Mouse (Mus musculus): ENCODE results near the gene Fgd2. TPM values are rescaled to one million over a fixed set of nuclear protein-coding genes. Genes with fewer than 3 reads are reported as not detected.
A peak's percentile ranks its signal among the peaks of the same experiment; 100 is the strongest.

Gene Fgd2
- polyA plus RNA-seq, 1 experiment from 2014 or later, result 12.3 TPM

GRCm38 (mm10) chr17:29361982-29362691, 1.4 kb downstream of the Fgd2 start:
- Histone ChIP-seq H3K36me3 (ENCODE audit: insufficient read depth, low read length) (no peaks in the 10 kb centered on the region), H3K27ac (no peak overlapping the region), H3K4me3 (replicated peaks; ENCODE audit: low read depth, low read length) (no peak overlapping the region), H3K27me3 (ENCODE audit: insufficient read depth, low read length) (no peaks in the 10 kb centered on the region), H3K9me3 (replicated peaks; ENCODE audit: low read length) (no peaks in the 10 kb centered on the region), H3K9ac (ENCODE audit: low read depth, low read length) (no peak overlapping the region), H3K4me1 (replicated peaks; ENCODE audit: insufficient read depth, low read length) (peaks cover under 1% of the 10 kb centered on the region; the same call in 1 of the 2 replicates), H3K4me2 (ENCODE audit: low read length) (no peak overlapping the region; the same call in 1 of the 2 replicates)
- no peak for TF ChIP-seq CTCF (IDR thresholded peaks at IDR 0.05; ENCODE audit: low read depth)
- ATAC-seq (replicated peaks; ENCODE audit: low FRiP score, low read depth), result no peak
- DNase-seq (ENCODE audit: low spot score), result no peak
- WGBS, result 57% methylated on average over 8 of the region's 8 CpGs

- no peak overlapping the region for H3K27ac ChIP-seq
- DNase-seq (ENCODE audit: low spot score) (no peak), ATAC-seq (replicated peaks; ENCODE audit: low FRiP score, low read depth) (no peak)
Observed at GRCm38 (mm10) chr17:29363109-29363508, 2.4 kb downstream of the Fgd2 start.

GRCm38 (mm10) chr17:29365105-29365621, 4.4 kb downstream of the Fgd2 start:
- Histone ChIP-seq H3K9ac (ENCODE audit: low read depth, low read length) (no peak overlapping the region), H3K4me3 (replicated peaks; ENCODE audit: low read depth, low read length) (no peak overlapping the region), H3K4me1 (replicated peaks; ENCODE audit: insufficient read depth, low read length) (no peaks in the 10 kb centered on the region), H3K27me3 (ENCODE audit: insufficient read depth, low read length) (no peaks in the 10 kb centered on the region), H3K36me3 (ENCODE audit: insufficient read depth, low read length) (no peaks in the 10 kb centered on the region), H3K9me3 (replicated peaks; ENCODE audit: low read length) (no peaks in the 10 kb centered on the region), H3K27ac (no peak overlapping the region), H3K4me2 (ENCODE audit: low read length) (no peak overlapping the region)
- TF ChIP-seq CTCF (IDR thresholded peaks at IDR 0.05; ENCODE audit: low read depth), result no peak
- no peak for ATAC-seq (replicated peaks; ENCODE audit: low FRiP score, low read depth)
- 84% methylated on average over 13 of the region's 13 CpGs for WGBS
- DNase-seq (ENCODE audit: low spot score), result no peak

More at GRCm38 (mm10) chr17:29363109-29363508, 2.4 kb downstream of the Fgd2 start:
- Histone ChIP-seq H3K36me3 (ENCODE audit: insufficient read depth, low read length) (no peaks in the 10 kb centered on the region), H3K27me3 (ENCODE audit: insufficient read depth, low read length) (no peaks in the 10 kb centered on the region), H3K4me3 (replicated peaks; ENCODE audit: low read depth, low read length) (no peak overlapping the region), H3K9me3 (replicated peaks; ENCODE audit: low read length) (no peaks in the 10 kb centered on the region), H3K4me2 (ENCODE audit: low read length) (no peak overlapping the region), H3K4me1 (replicated peaks; ENCODE audit: insufficient read depth, low read length) (no peaks in the 10 kb centered on the region), H3K9ac (ENCODE audit: low read depth, low read length) (no peak overlapping the region)
- TF ChIP-seq CTCF (IDR thresholded peaks at IDR 0.05; ENCODE audit: low read depth), result no peak
- 79% methylated on average over 8 of the region's 8 CpGs for WGBS

- no peak for TF ChIP-seq CTCF (IDR thresholded peaks at IDR 0.05; ENCODE audit: low read depth)
- no peak overlapping the region for H3K27ac ChIP-seq
- H3K36me3 ChIP-seq (ENCODE audit: insufficient read depth, low read length), result no peaks in the 10 kb centered on the region
- H3K4me2 ChIP-seq (ENCODE audit: low read length), result peak overlapping the region; percentile 35
- no peaks in the 10 kb centered on the region for H3K27me3 ChIP-seq (ENCODE audit: insufficient read depth, low read length)
- no peak overlapping the region for H3K4me3 ChIP-seq (replicated peaks; ENCODE audit: low read depth, low read length)
- H3K4me1 ChIP-seq (replicated peaks; ENCODE audit: insufficient read depth, low read length), result no peaks in the 10 kb centered on the region
- no peaks in the 10 kb centered on the region for H3K9me3 ChIP-seq (replicated peaks; ENCODE audit: low read length)
- no peak overlapping the region for H3K9ac ChIP-seq (ENCODE audit: low read depth, low read length)
- 18% methylated on average over 7 of the region's 7 CpGs for WGBS
- peak; percentile 24 for DNase-seq (ENCODE audit: low spot score)
- ATAC-seq (replicated peaks; ENCODE audit: low FRiP score, low read depth), result peak; percentile 60; the same call in 1 of the 2 replicates
Observed at GRCm38 (mm10) chr17:29368726-29369125, 8.0 kb downstream of the Fgd2 start.

GRCm38 (mm10) chr17:29370984-29371723, 10.4 kb downstream of the Fgd2 start:
- ATAC-seq (replicated peaks; ENCODE audit: low FRiP score, low read depth), result peak; percentile 62
- peak; percentile 100 for TF ChIP-seq CTCF (IDR thresholded peaks at IDR 0.05; ENCODE audit: low read depth)
- Histone ChIP-seq H3K36me3 (ENCODE audit: insufficient read depth, low read length) (no peaks in the 10 kb centered on the region), H3K27me3 (ENCODE audit: insufficient read depth, low read length) (no peaks in the 10 kb centered on the region), H3K4me1 (replicated peaks; ENCODE audit: insufficient read depth, low read length) (no peaks in the 10 kb centered on the region), H3K9me3 (replicated peaks; ENCODE audit: low read length) (no peaks in the 10 kb centered on the region), H3K9ac (ENCODE audit: low read depth, low read length) (no peak overlapping the region), H3K4me2 (ENCODE audit: low read length) (no peak overlapping the region), H3K27ac (no peak overlapping the region), H3K4me3 (replicated peaks; ENCODE audit: low read depth, low read length) (no peak overlapping the region)
- WGBS, result 7% methylated on average over 5 of the region's 5 CpGs
- DNase-seq (ENCODE audit: low spot score), result peak; percentile 94

GRCm38 (mm10) chr17:29375871-29376270, 15.2 kb downstream of the Fgd2 start:
- ATAC-seq (replicated peaks; ENCODE audit: low FRiP score, low read depth) (no peak), DNase-seq (ENCODE audit: low spot score) (no peak)
- H3K4me1 ChIP-seq (replicated peaks; ENCODE audit: insufficient read depth, low read length), result no peaks in the 10 kb centered on the region
- H3K9ac ChIP-seq (ENCODE audit: low read depth, low read length), result no peak overlapping the region
- no peak overlapping the region for H3K4me3 ChIP-seq (replicated peaks; ENCODE audit: low read depth, low read length)
- WGBS, result 85% methylated on average over 10 of the region's 10 CpGs
- no peaks in the 10 kb centered on the region for H3K27me3 ChIP-seq (ENCODE audit: insufficient read depth, low read length)
- no peak overlapping the region for H3K27ac ChIP-seq
- no peaks in the 10 kb centered on the region for H3K36me3 ChIP-seq (ENCODE audit: insufficient read depth, low read length)
- TF ChIP-seq CTCF (IDR thresholded peaks at IDR 0.05; ENCODE audit: low read depth), result no peak
- no peaks in the 10 kb centered on the region for H3K9me3 ChIP-seq (replicated peaks; ENCODE audit: low read length)
- no peak overlapping the region for H3K4me2 ChIP-seq (ENCODE audit: low read length)

Data from kidney, postnatal 0 days (tissue).